Mouse (Mus musculus) cerebellum, adult 2 months (tissue): Measurements from ENCODE around the gene Dgke.

Source experiments
- CTCF ChIP-seq: fragments of 200-500 bp; IDR thresholded peaks from 2 replicates; pipeline ENCODE4 v1.5.1; 2011; ENCODE audit warnings: low read depth, mild to moderate bottlenecking, control low read depth, low read length, moderate library complexity, borderline replicate concordance; ENCODE audit not compliant: insufficient read depth
- POLR2A ChIP-seq: fragments of 200-500 bp; IDR thresholded peaks from 2 replicates; pipeline ENCODE4 v1.6.1; 2011; ENCODE audit warnings: low read length, control low read depth, borderline replicate concordance; ENCODE audit not compliant: insufficient read depth

- TF ChIP-seq POLR2A (no peak), CTCF (no peak)
Observed at GRCm38 (mm10) chr11:89078305-89078704, 11.7 kb upstream of the Dgke start.
